Mouse (Mus musculus) cerebellum, adult 2 months (tissue): ENCODE data around the gene Caprin1.

Source experiments
- CTCF ChIP-seq: fragments of 200-500 bp; IDR thresholded peaks from 2 replicates; pipeline ENCODE4 v1.5.1; 2011; ENCODE audit warnings: low read depth, mild to moderate bottlenecking, control low read depth, low read length, moderate library complexity, borderline replicate concordance; ENCODE audit not compliant: insufficient read depth
- POLR2A ChIP-seq: fragments of 200-500 bp; IDR thresholded peaks from 2 replicates; pipeline ENCODE4 v1.6.1; 2011; ENCODE audit warnings: low read length, control low read depth, borderline replicate concordance; ENCODE audit not compliant: insufficient read depth

DNA sequence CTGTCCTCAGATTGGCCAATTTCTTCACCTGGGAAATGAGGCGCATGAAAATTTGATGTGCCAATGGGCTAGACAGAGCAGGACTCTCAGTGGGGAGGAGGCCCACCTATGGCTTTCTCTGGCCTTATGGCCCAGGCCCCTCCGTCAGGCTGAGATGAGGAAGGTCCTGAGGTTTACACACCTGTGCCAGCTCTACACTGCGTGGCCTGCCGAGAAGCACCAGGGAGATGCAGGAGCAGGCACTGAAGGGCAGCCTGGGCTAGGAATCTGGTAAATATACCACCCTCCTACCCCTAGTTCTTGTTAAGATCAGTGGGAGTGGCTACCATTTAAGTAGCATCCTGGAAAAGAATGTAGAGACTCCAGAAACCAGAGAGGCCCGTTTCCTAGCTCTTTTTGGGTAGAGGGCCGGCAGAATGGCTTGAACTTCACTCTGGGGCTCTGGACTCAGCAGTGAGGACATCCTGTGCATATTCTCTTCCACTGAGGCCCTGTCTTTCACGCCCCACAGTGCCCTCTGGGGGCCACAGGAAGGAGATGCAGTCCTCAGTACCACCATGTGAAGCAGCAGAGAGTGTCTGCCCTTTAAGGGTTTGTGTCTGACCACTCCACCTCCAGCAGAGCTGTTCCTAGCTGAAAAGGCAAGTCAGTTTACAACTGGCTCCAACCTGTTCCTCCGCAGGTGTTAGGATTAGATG, 78.7 kb downstream of the Caprin1 start:
- no peak for TF ChIP-seq POLR2A
- peak; percentile 96 for TF ChIP-seq CTCF
